Mouse (Mus musculus) kidney, embryonic 15.5 days (tissue): ENCODE measurements around the gene Dnajb6. TPM values are rescaled to one million over a fixed set of nuclear protein-coding genes. Genes with fewer than 3 reads are reported as not detected.

ENCODE experiments used
- ATAC-seq: fragments of 200-750 bp; cut with Nextera tagmentation; replicated peaks from 2 replicates; pipeline ENCODE4 v1.8.0; 2017; ENCODE audit warnings: moderate TSS enrichment; ENCODE audit not compliant: low FRiP score
- H3K27ac ChIP-seq: fragments of 300-500 bp; sonication (generic); 2 replicates; pipeline ENCODE4 v1.5.1; 2015; ENCODE audit warnings: mild to moderate bottlenecking, inconsistent platforms
- H3K27me3 ChIP-seq: fragments of 300-500 bp; sonication (generic); 2 replicates; pipeline ENCODE4 v1.6.1; 2015; ENCODE audit warnings: inconsistent platforms
- H3K36me3 ChIP-seq: fragments of 300-500 bp; sonication (generic); 2 replicates; pipeline ENCODE4 v1.6.1; 2015; ENCODE audit warnings: inconsistent platforms
- H3K4me1 ChIP-seq: fragments of 300-500 bp; sonication (generic); 2 replicates; pipeline ENCODE4 v1.6.1; 2015; ENCODE audit warnings: inconsistent platforms
- H3K4me2 ChIP-seq: fragments of 300-500 bp; sonication (generic); 2 replicates; pipeline ENCODE4 v1.6.1; 2015; ENCODE audit warnings: moderate library complexity, mild to moderate bottlenecking, inconsistent platforms
- H3K4me3 ChIP-seq: fragments of 300-500 bp; sonication (generic); replicated peaks from 2 replicates; pipeline ENCODE4 v1.5.1; 2015; ENCODE audit warnings: mild to moderate bottlenecking, inconsistent platforms
- H3K9ac ChIP-seq: fragments of 300-500 bp; sonication (generic); 2 replicates; pipeline ENCODE4 v1.6.1; 2015; ENCODE audit warnings: mild to moderate bottlenecking, inconsistent platforms
- H3K9me3 ChIP-seq: fragments of 300-500 bp; sonication (generic); replicated peaks from 2 replicates; pipeline ENCODE4 v1.6.1; 2016; ENCODE audit warnings: inconsistent platforms
- WGBS: fragments of 180-500 bp; shearing (Covaris S2); methylation state at CpG from one replicate; pipeline ENCODE4 v1.1.7; 2015; ENCODE audit warnings: mixed read lengths; 5-methylcytosine and 5-hydroxymethylcytosine counted together
- polyA plus RNA-seq: library from polyadenylated mRNA; unstranded; fragments of >200 nt; fragmentation: Nextera tagmentation; extraction: Ambion mirVana; gene quantifications from 2 replicates; pipeline ENCODE4 v1.2.1, GENCODE M21; 2015

Gene Dnajb6
- polyA plus RNA-seq, 1 experiment from 2014 or later, result 138 TPM

DNA sequence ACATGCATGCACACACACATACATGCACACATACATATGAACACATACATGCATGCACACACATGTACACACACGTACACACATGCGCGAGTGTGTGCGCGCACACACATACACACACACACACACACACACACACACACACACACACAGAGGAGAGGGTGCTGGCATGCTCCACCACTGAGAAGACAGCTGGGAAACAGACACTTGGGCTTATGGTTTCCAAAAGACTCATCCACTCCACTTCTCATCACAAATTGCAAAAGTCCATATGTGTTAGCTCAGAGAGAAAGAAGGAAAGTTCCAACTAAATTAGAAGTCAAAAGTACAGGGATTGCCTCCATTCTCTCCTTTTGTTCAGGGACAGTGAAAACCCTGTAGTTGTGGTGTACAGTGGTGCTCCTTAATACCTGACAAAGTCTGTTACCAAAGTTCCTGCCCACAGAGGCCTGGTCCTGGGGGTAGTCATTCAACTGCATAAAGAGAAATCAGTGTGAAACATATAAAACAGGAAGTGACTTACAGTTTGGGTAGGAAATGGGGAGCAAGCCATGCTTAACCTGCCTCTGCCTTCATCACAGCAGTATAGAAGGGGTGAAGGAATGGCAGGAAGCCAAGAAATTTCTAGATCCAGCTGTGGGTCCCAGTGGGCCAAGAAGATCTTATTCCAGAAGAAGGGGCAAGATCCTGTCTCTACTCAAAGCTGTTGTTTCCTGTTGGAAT, 81.2 kb downstream of the Dnajb6 start:
- no peak overlapping the region for H3K4me3 ChIP-seq
- ATAC-seq, result no peak
- no peak overlapping the region for H3K27ac ChIP-seq
- H3K27me3 ChIP-seq, result no peaks in the 10 kb centered on the region
- no peaks in the 10 kb centered on the region for H3K9me3 ChIP-seq
- no peaks in the 10 kb centered on the region for H3K36me3 ChIP-seq
- H3K4me1 ChIP-seq, result no peaks in the 10 kb centered on the region
- no peak overlapping the region for H3K4me2 ChIP-seq
- WGBS, result 94% methylated on average over 5 of the region's 5 CpGs
- no peak overlapping the region for H3K9ac ChIP-seq

DNA sequence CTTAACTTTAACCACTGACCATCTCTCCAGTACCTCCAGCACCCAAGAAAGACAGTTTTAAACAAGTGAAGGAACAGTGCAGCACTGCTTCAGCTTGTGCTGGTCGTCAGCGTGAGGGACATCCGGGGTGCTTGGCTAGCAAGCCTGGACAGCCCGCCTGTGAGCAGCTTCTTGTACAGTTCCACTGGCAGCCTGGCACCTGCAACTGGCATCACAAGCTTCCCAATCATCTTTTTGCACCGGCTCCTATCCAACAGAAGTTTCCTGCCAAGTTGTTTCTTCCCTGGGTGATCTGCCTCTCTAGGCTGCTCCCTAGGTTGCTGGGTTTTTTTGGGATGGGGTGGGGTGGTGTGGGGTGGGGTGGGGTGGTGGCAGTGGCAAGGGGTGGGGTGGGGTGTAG, 81.9 kb downstream of the Dnajb6 start:
- H3K4me1 ChIP-seq, result no peaks in the 10 kb centered on the region
- H3K27ac ChIP-seq, result no peak overlapping the region
- H3K9ac ChIP-seq, result no peak overlapping the region
- no peaks in the 10 kb centered on the region for H3K27me3 ChIP-seq
- H3K4me3 ChIP-seq, result no peak overlapping the region
- H3K36me3 ChIP-seq, result no peaks in the 10 kb centered on the region
- 89% methylated on average over 5 of the region's 5 CpGs for WGBS
- ATAC-seq, result no peak
- no peak overlapping the region for H3K4me2 ChIP-seq
- H3K9me3 ChIP-seq, result no peaks in the 10 kb centered on the region

DNA sequence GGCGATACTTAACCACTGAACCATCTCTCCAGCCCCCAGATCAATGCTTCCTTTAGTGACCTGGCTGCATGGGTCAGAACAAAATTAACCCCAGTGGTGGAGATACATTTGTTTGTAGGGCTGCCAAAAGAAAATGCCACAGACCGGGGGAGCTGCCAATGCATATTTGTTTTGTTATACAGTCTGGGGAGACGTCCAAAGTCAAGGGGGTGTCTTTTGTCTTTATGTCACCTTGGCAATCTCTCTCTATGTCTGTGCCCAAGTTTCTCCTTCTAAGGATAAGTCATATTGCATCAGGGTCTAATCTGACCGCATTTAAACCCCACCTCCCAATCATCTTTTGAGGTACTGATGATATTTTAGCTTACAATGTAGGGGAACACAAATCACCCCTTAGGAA, 82.8 kb downstream of the Dnajb6 start:
- 71% methylated on average over 4 of the region's 4 CpGs for WGBS
- Histone ChIP-seq H3K9me3 (no peaks in the 10 kb centered on the region), H3K9ac (no peak overlapping the region), H3K4me3 (no peak overlapping the region), H3K27me3 (no peaks in the 10 kb centered on the region), H3K36me3 (no peaks in the 10 kb centered on the region), H3K4me2 (no peak overlapping the region), H3K27ac (no peak overlapping the region), H3K4me1 (no peaks in the 10 kb centered on the region)
- no peak for ATAC-seq

DNA sequence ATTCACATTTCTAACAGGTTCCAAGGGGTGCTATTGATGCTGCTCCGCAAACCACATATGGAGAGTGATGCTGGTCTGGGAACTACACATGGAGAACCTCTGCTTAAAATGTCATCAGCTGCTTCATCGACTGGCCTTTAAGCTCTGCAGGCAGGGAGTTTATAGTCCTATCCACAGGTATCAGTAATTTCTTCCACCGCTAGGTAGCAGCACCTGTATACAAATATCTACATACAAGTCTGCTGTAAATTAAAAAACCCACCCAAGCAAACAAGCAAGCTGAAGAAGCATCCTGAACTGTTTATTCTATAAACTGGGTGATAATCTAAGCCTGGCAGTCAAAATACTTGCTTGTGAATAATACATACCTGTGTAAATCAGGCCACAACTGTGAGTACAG, 89.3 kb downstream of the Dnajb6 start:
- Histone ChIP-seq H3K27ac (no peak overlapping the region), H3K27me3 (no peaks in the 10 kb centered on the region), H3K36me3 (no peaks in the 10 kb centered on the region), H3K4me3 (no peak overlapping the region), H3K4me1 (no peaks in the 10 kb centered on the region), H3K4me2 (no peak overlapping the region), H3K9me3 (no peaks in the 10 kb centered on the region), H3K9ac (no peak overlapping the region)
- ATAC-seq, result 0 out of 2 replicates have a peak, but pooled peaks have one; percentile 36
- 44% methylated on average over 3 of the region's 3 CpGs for WGBS

DNA sequence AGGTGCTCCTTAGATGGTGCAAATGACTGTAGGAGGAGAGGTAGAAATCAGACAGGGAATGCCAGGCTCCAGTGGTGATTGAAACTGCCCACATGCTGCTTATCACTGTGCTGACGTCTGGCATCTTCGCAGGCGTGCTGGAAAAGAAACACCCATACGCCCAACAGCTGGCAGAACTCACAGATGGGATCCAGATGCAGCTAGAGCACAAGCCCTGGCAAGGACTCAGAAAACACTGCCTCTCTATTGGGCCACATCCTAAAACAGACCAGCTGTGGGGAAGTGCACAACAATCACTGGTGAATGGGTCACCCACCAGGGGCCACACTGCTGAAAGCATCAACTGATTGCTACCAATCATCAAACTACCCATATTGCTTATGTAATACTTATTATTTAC, 91.3 kb downstream of the Dnajb6 start:
- ATAC-seq, result no peak
- 64% methylated on average over 4 of the region's 4 CpGs for WGBS

DNA sequence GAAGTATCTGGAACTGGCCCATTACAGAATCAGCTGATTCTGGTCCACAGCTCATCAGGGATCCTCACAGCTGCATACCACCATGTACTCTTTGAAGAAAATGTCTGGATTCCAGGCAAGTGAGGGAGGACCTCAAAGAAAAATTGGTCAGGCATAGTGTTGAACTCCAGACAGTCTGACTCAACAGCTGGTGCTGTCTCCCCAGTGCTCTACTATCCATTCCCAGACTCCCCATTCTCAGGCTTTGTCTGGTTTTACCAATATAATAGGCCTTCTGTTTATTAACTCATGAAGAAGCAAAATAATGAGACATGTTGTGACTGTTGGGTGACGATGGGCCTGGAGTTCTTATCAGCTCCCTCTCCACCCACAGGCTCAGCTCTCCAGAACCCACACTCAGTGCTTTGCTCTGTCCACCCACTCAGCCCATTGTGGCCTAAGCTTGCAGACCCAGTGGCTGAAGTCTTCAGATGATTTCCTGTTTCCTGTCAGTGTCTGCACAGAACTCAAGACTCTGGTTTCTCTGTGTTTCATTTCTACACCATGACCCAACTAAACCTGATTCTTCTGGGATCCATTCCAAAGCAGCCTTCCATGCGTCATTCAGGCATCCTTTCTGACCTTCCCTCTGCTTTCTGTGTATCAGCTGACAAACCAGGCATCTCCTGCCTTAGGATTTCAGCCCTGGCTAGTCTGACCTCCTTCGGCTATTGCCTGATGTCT, 107.1 kb downstream of the Dnajb6 start:
- ATAC-seq, result no peak
- WGBS, result 58% methylated on average over 3 of the region's 3 CpGs
- no peak overlapping the region for H3K27ac ChIP-seq
- H3K9me3 ChIP-seq, result no peaks in the 10 kb centered on the region
- H3K36me3 ChIP-seq, result no peaks in the 10 kb centered on the region
- H3K4me1 ChIP-seq, result no peaks in the 10 kb centered on the region
- no peak overlapping the region for H3K4me2 ChIP-seq
- no peaks in the 10 kb centered on the region for H3K27me3 ChIP-seq
- H3K9ac ChIP-seq, result no peak overlapping the region
- no peak overlapping the region for H3K4me3 ChIP-seq

More for the DNA sequence above, 91.3 kb downstream of the Dnajb6 start:
- Histone ChIP-seq H3K9ac (no peak overlapping the region), H3K4me2 (no peak overlapping the region), H3K9me3 (no peaks in the 10 kb centered on the region), H3K4me3 (no peak overlapping the region), H3K36me3 (no peaks in the 10 kb centered on the region), H3K27ac (no peak overlapping the region), H3K27me3 (no peaks in the 10 kb centered on the region), H3K4me1 (no peaks in the 10 kb centered on the region)

DNA sequence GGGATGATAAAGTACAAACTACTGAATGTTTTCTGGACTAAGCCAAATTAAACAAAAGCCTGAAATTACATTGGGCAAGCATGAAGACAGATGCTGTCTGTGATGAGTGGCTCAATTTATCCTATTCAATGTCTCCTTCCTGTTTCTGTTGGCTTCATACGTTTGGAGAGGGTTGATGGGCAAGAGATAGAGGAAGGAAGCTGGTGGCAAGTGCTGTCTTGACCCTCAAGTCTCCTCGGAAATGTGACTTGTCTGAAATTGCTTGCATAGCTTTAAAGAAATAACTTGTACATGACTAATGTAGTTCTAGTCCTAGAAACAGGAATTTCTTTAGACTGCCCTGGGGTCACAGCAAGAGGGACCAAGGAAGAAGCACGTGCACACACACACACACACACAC, 109.5 kb downstream of the Dnajb6 start:
- WGBS, result 53% methylated on average over 3 of the region's 3 CpGs
- no peak overlapping the region for H3K4me3 ChIP-seq
- no peaks in the 10 kb centered on the region for H3K36me3 ChIP-seq

DNA sequence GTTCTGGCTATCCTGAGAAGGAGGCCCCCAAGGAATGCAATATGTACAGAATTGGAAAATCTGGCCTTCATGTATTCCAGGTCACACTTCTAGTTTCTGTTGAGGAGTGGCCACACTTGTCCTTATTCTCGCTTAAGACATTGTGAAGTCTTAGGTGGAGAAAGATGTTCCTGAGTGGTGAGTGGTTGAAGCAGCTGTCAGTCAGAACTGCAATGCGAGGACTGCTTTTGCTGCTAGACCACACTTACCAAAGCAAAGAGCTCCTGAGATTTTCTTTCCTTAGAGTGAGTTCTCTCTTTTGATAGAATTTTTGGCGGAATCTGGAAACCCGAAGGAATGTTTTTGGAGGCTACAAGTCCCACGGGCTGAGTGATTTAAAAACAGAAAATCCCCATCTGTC, 112.0 kb downstream of the Dnajb6 start:
- ATAC-seq, result no peak
- no peaks in the 10 kb centered on the region; the same call in 1 of the 2 replicates for H3K4me1 ChIP-seq
- H3K27me3 ChIP-seq, result no peaks in the 10 kb centered on the region
- H3K9ac ChIP-seq, result no peak overlapping the region
- H3K36me3 ChIP-seq, result no peaks in the 10 kb centered on the region
- no peak overlapping the region for H3K4me3 ChIP-seq
- 84% methylated on average over 5 of the region's 5 CpGs for WGBS
- H3K4me2 ChIP-seq, result no peak overlapping the region
- no peaks in the 10 kb centered on the region for H3K9me3 ChIP-seq
- H3K27ac ChIP-seq, result no peak overlapping the region

More for the DNA sequence above, 109.5 kb downstream of the Dnajb6 start:
- Histone ChIP-seq H3K27ac (no peak overlapping the region), H3K9ac (no peak overlapping the region), H3K9me3 (no peaks in the 10 kb centered on the region), H3K4me2 (no peak overlapping the region), H3K4me1 (no peaks in the 10 kb centered on the region), H3K27me3 (no peaks in the 10 kb centered on the region)
- ATAC-seq, result no peak

DNA sequence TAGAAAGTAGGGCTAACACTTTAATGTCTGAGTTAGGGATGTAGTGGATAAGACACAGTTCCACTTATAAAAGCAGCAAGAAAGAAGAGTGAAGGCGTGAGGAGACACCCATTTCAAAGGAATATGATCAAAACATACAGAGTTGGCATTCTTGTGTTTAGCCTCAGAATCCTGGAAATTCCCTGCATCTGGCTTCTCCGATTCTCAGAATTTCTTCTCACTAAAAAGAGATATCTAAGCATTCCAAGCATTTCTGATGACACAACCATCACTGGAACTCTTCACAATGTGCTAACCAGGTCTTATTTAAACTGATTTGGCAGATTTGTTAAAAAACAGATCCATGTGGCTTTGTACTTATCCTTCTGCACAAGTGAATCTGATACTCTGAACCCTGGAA, 112.6 kb downstream of the Dnajb6 start:
- no peaks in the 10 kb centered on the region for H3K27me3 ChIP-seq
- H3K9me3 ChIP-seq, result no peaks in the 10 kb centered on the region
- no peaks in the 10 kb centered on the region; the same call in 1 of the 2 replicates for H3K4me1 ChIP-seq
- ATAC-seq, result no peak
- no peaks in the 10 kb centered on the region for H3K36me3 ChIP-seq
- no peak overlapping the region for H3K27ac ChIP-seq
- no peak overlapping the region for H3K4me3 ChIP-seq
- no peak overlapping the region for H3K9ac ChIP-seq
- WGBS, result 87% methylated on average over 2 of the region's 2 CpGs
- no peak overlapping the region for H3K4me2 ChIP-seq

DNA sequence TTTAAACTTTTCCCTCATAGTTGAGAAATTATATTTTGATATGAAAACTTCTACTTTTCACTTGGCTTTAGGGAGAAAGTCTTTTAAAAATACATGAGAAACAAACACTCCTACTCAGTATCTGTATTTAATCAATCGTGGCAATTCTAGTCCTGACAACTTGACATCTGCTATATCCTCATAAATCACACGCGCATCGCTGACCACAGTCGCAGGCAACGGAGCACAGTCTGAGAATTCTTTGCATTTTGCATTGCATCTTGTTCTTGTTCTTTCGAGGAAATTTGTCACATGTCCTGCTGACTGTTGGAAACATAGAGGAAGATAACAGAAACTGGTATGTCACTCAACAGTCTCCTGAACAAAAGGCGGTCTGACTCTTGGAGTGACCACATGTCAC, 116.9 kb downstream of the Dnajb6 start:
- H3K4me1 ChIP-seq, result no peaks in the 10 kb centered on the region; the same call in 1 of the 2 replicates
- no peaks in the 10 kb centered on the region for H3K36me3 ChIP-seq
- no peak for ATAC-seq
- no peaks in the 10 kb centered on the region for H3K27me3 ChIP-seq
- WGBS, result 49% methylated on average over 8 of the region's 8 CpGs
- no peak overlapping the region for H3K27ac ChIP-seq
- H3K9me3 ChIP-seq, result no peaks in the 10 kb centered on the region
- H3K4me3 ChIP-seq, result no peak overlapping the region
- H3K9ac ChIP-seq, result no peak overlapping the region
- H3K4me2 ChIP-seq, result no peak overlapping the region

DNA sequence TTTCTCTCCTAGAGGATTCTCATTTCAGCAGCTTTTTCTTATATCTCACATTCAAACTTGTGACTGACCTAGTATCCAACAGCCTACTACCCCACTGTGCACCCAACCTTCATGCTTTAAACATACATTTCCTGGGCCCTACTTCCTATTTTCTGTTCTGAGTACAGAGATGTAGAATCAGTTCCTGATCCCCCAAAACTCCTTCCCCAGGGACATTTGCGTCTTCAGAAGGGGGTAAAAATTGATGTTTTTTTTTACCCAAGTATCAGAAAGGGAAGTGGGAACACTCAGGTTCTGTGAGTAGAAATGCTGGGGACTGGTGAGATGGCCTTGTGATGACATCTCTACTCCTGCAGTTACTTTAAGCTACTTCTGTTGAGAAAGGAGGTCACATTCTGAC, 117.5 kb downstream of the Dnajb6 start:
- no peaks in the 10 kb centered on the region; the same call in 1 of the 2 replicates for H3K4me1 ChIP-seq
- H3K9me3 ChIP-seq, result no peaks in the 10 kb centered on the region
- no peak for ATAC-seq
- WGBS, result 86% methylated on average over 1 of the region's 1 CpGs
- H3K4me3 ChIP-seq, result no peak overlapping the region
- no peak overlapping the region for H3K4me2 ChIP-seq
- no peak overlapping the region for H3K27ac ChIP-seq
- no peaks in the 10 kb centered on the region for H3K36me3 ChIP-seq
- H3K27me3 ChIP-seq, result no peaks in the 10 kb centered on the region
- no peak overlapping the region for H3K9ac ChIP-seq

DNA sequence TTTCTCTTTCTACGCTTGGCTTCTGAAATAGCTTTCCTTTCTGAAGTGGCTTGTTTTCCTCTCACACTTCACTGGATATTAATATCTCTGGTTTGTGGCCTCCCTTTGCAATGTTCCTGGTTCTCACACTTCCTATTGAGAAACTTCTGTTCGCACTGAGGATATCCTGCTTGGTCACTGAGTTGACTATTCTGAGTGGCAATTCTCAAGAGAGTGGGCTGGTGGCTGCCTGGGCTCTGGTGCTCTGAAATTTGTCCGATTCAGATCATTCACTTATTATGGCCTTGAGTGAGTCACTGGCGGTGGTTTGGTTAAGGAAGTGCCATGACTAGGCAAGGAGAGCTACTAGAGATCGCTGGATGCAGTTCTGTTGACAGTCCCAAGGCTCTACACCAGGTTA, 118.9 kb downstream of the Dnajb6 start:
- no peaks in the 10 kb centered on the region; the same call in 1 of the 2 replicates for H3K4me1 ChIP-seq
- WGBS, result 69% methylated on average over 5 of the region's 5 CpGs
- H3K9me3 ChIP-seq, result no peaks in the 10 kb centered on the region
- H3K27me3 ChIP-seq, result no peaks in the 10 kb centered on the region
- H3K9ac ChIP-seq, result no peak overlapping the region
- no peak overlapping the region for H3K27ac ChIP-seq
- no peak overlapping the region for H3K4me2 ChIP-seq
- no peak overlapping the region for H3K4me3 ChIP-seq
- ATAC-seq, result no peak
- H3K36me3 ChIP-seq, result no peaks in the 10 kb centered on the region
